Mouse (Mus musculus) T-cell, adult 2 months (primary cell): ENCODE results near the gene Rnf111.
"Not testable (repeated sequence)": the region's sequence is repeated elsewhere in the genome, so short reads cannot be mapped to it uniquely, and the experiment has no call there.

Source experiments
- DNase-seq: peaks from one replicate; pipeline ENCODE4 v3.0.0; 2022; ENCODE audit warnings: low spot score

The Rnf111 gene

GRCm38 (mm10) chr9:70503626-70504041, at the start of gene Rnf111:
Rnf111 (minus strand) TSS chr9:70503725.
- DNase-seq: peak; percentile 97

GRCm38 (mm10) chr9:70552233-70552632, 48.7 kb upstream of the Rnf111 start:
- not testable (repeated sequence) for DNase-seq

- DNase-seq: no peak
These were observed 48.0 kb upstream of the Rnf111 start for GRCm38 (mm10) chr9:70551524-70551923.

GRCm38 (mm10) chr9:70548304-70548703, 44.8 kb upstream of the Rnf111 start:
- no peak for DNase-seq

- not testable (repeated sequence) for DNase-seq
These were observed 43.1 kb upstream of the Rnf111 start for GRCm38 (mm10) chr9:70546576-70546975.

- DNase-seq: no peak
These were observed 41.3 kb upstream of the Rnf111 start for GRCm38 (mm10) chr9:70544831-70545230.

- no peak for DNase-seq
These were observed 40.5 kb upstream of the Rnf111 start for GRCm38 (mm10) chr9:70543985-70544384.

GRCm38 (mm10) chr9:70543048-70543880, 39.7 kb upstream of the Rnf111 start:
- DNase-seq: no peak

- DNase-seq: peak; percentile 97
These were observed 38.9 kb upstream of the Rnf111 start, which contains the start of gene Sltm for GRCm38 (mm10) chr9:70542305-70543041. Sltm (plus strand) TSS chr9:70542754.

- peak; percentile 1 for DNase-seq
These were observed 38.1 kb upstream of the Rnf111 start for GRCm38 (mm10) chr9:70541584-70541983.

- no peak for DNase-seq
These were observed 29.8 kb upstream of the Rnf111 start for GRCm38 (mm10) chr9:70533328-70533727.

- DNase-seq: peak; percentile 33
These were observed 20.8 kb upstream of the Rnf111 start for GRCm38 (mm10) chr9:70524366-70524765.

GRCm38 (mm10) chr9:70523813-70524212, 20.3 kb upstream of the Rnf111 start:
- DNase-seq: no peak

GRCm38 (mm10) chr9:70520651-70521050, 17.1 kb upstream of the Rnf111 start:
- DNase-seq: no peak

GRCm38 (mm10) chr9:70511681-70512080, 8.2 kb upstream of the Rnf111 start:
- no peak for DNase-seq

GRCm38 (mm10) chr9:70510998-70511583, 7.6 kb upstream of the Rnf111 start:
- peak; percentile 12 for DNase-seq

- no peak for DNase-seq
These were observed 6.5 kb upstream of the Rnf111 start for GRCm38 (mm10) chr9:70509906-70510525.

- no peak for DNase-seq
These were observed 3.3 kb upstream of the Rnf111 start for GRCm38 (mm10) chr9:70506787-70507186.

GRCm38 (mm10) chr9:70506186-70506585, 2.7 kb upstream of the Rnf111 start:
- DNase-seq: peak; percentile 32

- DNase-seq: peak; percentile 27
These were observed 416 bp downstream of the Rnf111 start for GRCm38 (mm10) chr9:70503015-70503603.

- peak; percentile 8 for DNase-seq
These were observed 1.1 kb downstream of the Rnf111 start for GRCm38 (mm10) chr9:70502284-70503014.
